Mouse (Mus musculus) CH12.LX (cell line): Measurements from ENCODE around the gene Eml1.

Experiments used
- BHLHE40 ChIP-seq: IDR thresholded peaks from 2 replicates; pipeline ENCODE4 v1.6.1; 2011; ENCODE audit warnings: mild to moderate bottlenecking, low read depth, low read length, improper control_type of control experiment
- CHD2 ChIP-seq: IDR thresholded peaks from 2 replicates; pipeline ENCODE4 v1.6.1; 2011; ENCODE audit warnings: low read length, improper control_type of control experiment
- ELF1 ChIP-seq: IDR thresholded peaks from 2 replicates; pipeline ENCODE4 v1.6.1; 2014; ENCODE audit warnings: low read depth, mild to moderate bottlenecking, inconsistent platforms, low read length, improper control_type of control experiment
- HCFC1 ChIP-seq: IDR thresholded peaks from 2 replicates; pipeline ENCODE4 v1.6.1; 2012; ENCODE audit warnings: low read depth, mild to moderate bottlenecking, inconsistent platforms, low read length, improper control_type of control experiment
- IRF4 ChIP-seq: IDR thresholded peaks from 2 replicates; pipeline ENCODE4 v1.6.1; 2014; ENCODE audit warnings: low read depth, mild to moderate bottlenecking, inconsistent platforms, low read length, improper control_type of control experiment
- UBTF ChIP-seq: IDR thresholded peaks from 2 replicates; pipeline ENCODE4 v1.6.1; 2012; ENCODE audit warnings: low read depth, mild to moderate bottlenecking, inconsistent platforms, low read length, improper control_type of control experiment, moderate library complexity

DNA sequence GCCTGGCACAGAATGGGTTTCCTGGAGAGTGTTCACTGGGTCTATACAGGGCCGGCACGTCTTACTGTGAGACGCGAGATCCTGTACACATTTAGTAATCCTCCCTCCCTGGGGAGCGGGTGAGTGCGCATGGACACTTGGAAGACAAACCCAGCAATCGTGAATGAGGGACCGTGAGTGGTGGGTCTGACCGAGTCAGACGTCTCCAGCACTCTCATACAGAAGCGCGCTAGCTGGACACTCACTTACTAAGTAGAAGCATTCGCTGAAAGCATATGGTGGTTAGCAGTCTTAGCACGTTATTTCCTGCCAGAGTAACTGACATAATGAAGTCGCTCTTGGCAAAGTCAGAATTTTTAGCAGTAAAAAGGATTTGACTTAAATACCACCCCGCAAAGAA lies 62.3 kb downstream of the Eml1 start:
- TF ChIP-seq HCFC1 (no peak), BHLHE40 (no peak), ELF1 (no peak), CHD2 (no peak), IRF4 (no peak), UBTF (no peak)
